Mouse (Mus musculus): Measurements from ENCODE around the gene Slc9a7. TPM values are rescaled to one million over a fixed set of nuclear protein-coding genes. Genes with fewer than 3 reads are reported as not detected.
A peak's percentile ranks its signal among the peaks of the same experiment; 100 is the strongest.

The Slc9a7 gene
- polyA plus RNA-seq, 1 experiment from 2014 or later: 1.6 TPM

DNA sequence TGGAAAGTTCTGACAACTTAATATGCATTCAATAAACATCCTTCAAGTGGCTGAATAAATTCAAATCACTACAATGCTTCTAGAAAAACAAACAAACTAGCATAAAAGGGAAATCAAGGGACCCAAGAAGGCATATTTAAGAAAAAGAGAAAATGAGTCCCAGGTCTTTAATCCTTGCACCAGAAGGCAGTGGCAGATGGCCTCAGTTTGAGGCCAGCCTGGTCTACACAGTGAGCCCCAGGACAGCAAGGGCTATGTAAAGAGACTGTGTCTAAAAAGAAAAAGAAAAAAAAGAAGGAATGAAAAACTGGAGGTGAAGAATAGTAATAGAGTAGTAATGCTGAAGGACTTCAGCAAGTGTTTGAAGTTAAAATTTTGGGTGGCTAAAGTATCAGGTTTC, 162.7 kb downstream of the Slc9a7 start:
- H3K4me1 ChIP-seq: no peaks in the 10 kb centered on the region
- no peak overlapping the region for H3K9ac ChIP-seq
- H3K27ac ChIP-seq: no peak overlapping the region
- H3K36me3 ChIP-seq: no peaks in the 10 kb centered on the region
- no peaks in the 10 kb centered on the region for H3K27me3 ChIP-seq
- H3K9me3 ChIP-seq: no peaks in the 10 kb centered on the region
- no peak overlapping the region for H3K4me2 ChIP-seq
- ATAC-seq (ENCODE audit: borderline replicate concordance, extremely low read depth, low FRiP score, low TSS enrichment): no peak
- H3K4me3 ChIP-seq: no peak overlapping the region

DNA sequence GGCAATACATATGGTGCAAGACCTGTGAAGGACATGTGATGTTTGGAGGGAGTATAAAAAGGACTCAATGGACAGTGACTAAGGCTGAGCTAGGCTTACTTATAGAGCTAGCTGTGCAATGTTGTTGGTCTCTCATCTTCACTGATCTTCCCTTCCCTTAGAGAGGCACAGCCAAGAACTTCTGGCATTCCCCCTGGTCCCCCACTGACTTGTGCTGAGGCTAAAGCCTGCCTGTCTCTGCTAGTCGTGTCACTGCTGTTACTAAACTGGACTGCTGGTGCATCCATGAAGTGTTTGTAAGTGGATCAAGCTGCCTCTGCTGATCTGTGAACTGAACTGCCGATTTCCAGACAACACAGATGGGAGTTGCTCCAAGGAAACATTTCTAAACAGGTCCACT, 166.1 kb downstream of the Slc9a7 start:
- no peak overlapping the region for H3K4me3 ChIP-seq
- H3K9me3 ChIP-seq: no peaks in the 10 kb centered on the region
- ATAC-seq (ENCODE audit: borderline replicate concordance, extremely low read depth, low FRiP score, low TSS enrichment): no peak
- no peaks in the 10 kb centered on the region for H3K27me3 ChIP-seq
- no peak overlapping the region for H3K4me2 ChIP-seq
- WGBS: 64% methylated on average over 2 of the region's 2 CpGs
- no peak overlapping the region for H3K27ac ChIP-seq
- no peaks in the 10 kb centered on the region for H3K36me3 ChIP-seq
- no peak overlapping the region for H3K9ac ChIP-seq
- H3K4me1 ChIP-seq: no peaks in the 10 kb centered on the region

DNA sequence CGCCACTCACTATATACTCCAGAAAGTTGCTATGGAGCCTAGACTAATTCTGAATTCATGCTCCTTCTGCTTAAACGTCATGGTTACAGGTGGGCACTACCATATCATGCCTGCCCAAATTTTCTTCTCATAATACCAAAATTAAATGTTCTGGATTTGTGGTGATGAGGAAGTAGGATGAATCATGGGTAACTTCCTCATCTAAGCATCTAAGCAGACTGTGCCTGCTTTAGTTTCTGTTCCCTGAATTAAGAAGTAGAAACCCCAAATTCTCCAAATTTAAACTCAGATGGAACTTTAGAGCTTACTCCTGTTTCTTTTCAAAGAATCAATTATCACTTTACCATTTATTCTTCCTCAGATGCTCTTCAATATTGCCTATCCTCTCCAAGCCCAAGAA, 173.9 kb downstream of the Slc9a7 start:
- Histone ChIP-seq H3K4me3 (no peak overlapping the region), H3K9ac (no peak overlapping the region), H3K4me2 (no peak overlapping the region), H3K27ac (no peak overlapping the region), H3K27me3 (no peaks in the 10 kb centered on the region), H3K4me1 (no peaks in the 10 kb centered on the region), H3K36me3 (no peaks in the 10 kb centered on the region), H3K9me3 (no peaks in the 10 kb centered on the region)
- ATAC-seq (ENCODE audit: borderline replicate concordance, extremely low read depth, low FRiP score, low TSS enrichment): no peak
- WGBS: 62% methylated on average over 2 of the region's 2 CpGs

DNA sequence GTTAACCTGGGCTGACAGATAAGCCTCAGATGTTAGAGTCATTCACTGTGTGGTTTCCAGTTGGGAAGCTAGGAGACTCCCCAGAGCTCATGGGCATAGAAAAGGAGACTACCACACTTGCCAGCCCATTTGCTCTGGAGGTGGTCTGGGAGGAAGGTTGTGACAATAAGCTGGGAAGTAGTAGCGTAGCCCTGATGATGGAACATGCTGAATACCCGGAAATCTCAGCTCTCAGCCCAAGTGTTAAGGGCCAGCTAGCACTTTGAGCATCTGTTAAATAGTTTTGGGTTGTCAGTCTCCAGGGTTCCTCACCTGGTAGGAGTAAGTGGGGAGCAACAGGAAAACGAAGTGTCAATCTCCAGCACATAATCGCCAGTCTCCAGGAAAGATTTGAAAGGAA, 221.4 kb downstream of the Slc9a7 start:
- WGBS: 43% methylated on average over 4 of the region's 4 CpGs

DNA sequence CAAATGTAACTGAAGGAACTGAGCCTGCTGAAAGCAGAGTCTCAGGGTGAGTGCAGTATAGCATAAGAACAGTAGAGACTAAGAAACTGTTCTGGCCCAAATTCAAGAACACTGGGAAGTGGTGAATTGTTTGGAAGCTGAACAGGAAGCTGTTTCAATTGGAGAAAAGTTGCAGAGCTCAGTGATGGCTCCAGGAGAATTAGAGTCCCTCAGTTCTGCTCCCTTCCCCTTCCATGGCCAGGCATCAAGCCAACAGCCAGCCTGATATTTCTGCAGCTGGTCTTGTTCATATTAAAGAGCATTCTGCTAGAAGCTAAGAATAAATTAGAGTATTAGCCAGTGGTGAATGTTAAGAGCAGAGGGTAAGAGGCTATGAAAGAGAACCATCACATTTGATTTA, 225.0 kb downstream of the Slc9a7 start:
- ATAC-seq (ENCODE audit: borderline replicate concordance, extremely low read depth, low FRiP score, low TSS enrichment): no peak
- no peak overlapping the region for H3K27ac ChIP-seq

More for the DNA sequence above, 221.4 kb downstream of the Slc9a7 start:
- no peaks in the 10 kb centered on the region for H3K27me3 ChIP-seq
- H3K9me3 ChIP-seq: no peaks in the 10 kb centered on the region
- no peak overlapping the region for H3K4me3 ChIP-seq
- H3K4me2 ChIP-seq: no peak overlapping the region
- no peaks in the 10 kb centered on the region for H3K36me3 ChIP-seq
- ATAC-seq (ENCODE audit: borderline replicate concordance, extremely low read depth, low FRiP score, low TSS enrichment): no peak
- H3K4me1 ChIP-seq: no peaks in the 10 kb centered on the region
- H3K9ac ChIP-seq: no peak overlapping the region
- no peak overlapping the region for H3K27ac ChIP-seq

DNA sequence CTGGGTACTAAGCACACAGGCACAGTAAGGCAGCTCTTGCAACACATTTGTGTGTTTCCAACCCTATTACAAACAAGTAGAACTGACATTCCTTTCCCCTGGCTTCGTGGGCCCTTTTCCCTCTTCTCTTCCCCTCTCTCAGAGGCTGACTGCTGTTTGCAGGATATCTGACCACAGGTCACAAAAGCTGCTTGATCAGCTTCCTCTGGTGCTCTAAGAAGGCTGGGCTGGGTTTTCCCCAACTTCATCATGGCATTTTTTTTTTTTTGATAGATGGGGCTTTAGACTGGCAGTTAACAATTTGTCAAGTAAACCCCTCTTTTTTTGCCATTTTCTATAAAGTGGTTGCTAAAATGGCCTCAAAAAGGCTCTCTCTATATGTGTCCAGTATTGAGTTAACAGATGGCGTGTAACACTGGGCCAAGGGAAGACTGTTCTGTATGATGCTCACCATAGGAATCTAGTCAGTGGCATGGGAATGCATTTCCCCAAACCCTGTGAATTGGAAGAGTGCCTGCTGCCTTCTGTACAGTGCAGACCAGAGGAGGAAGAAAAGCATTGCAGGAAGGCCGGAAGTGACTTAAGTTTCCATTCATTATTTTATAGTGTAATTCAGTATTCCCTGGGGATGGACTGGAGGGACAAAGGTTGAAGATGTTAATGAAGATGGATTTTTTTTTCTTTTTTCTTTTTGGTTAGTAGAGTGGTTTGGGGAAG, 229.7 kb downstream of the Slc9a7 start:
- H3K36me3 ChIP-seq: no peaks in the 10 kb centered on the region
- H3K9me3 ChIP-seq: no peaks in the 10 kb centered on the region
- H3K4me1 ChIP-seq: no peaks in the 10 kb centered on the region
- H3K27me3 ChIP-seq: peaks cover 7% of the 10 kb centered on the region
- no peak overlapping the region for H3K4me3 ChIP-seq
- WGBS: 50% methylated on average over 3 of the region's 3 CpGs
- no peak for ATAC-seq (ENCODE audit: borderline replicate concordance, extremely low read depth, low FRiP score, low TSS enrichment)
- no peak overlapping the region for H3K9ac ChIP-seq
- H3K4me2 ChIP-seq: 0 out of 2 replicates have a peak overlapping the region, but pooled peaks have one; percentile 78
- no peak overlapping the region for H3K27ac ChIP-seq

More for the DNA sequence above, 225.0 kb downstream of the Slc9a7 start:
- Histone ChIP-seq H3K36me3 (no peaks in the 10 kb centered on the region), H3K4me2 (no peak overlapping the region), H3K4me1 (no peaks in the 10 kb centered on the region), H3K9ac (no peak overlapping the region), H3K4me3 (no peak overlapping the region), H3K9me3 (no peaks in the 10 kb centered on the region), H3K27me3 (no peaks in the 10 kb centered on the region)

DNA sequence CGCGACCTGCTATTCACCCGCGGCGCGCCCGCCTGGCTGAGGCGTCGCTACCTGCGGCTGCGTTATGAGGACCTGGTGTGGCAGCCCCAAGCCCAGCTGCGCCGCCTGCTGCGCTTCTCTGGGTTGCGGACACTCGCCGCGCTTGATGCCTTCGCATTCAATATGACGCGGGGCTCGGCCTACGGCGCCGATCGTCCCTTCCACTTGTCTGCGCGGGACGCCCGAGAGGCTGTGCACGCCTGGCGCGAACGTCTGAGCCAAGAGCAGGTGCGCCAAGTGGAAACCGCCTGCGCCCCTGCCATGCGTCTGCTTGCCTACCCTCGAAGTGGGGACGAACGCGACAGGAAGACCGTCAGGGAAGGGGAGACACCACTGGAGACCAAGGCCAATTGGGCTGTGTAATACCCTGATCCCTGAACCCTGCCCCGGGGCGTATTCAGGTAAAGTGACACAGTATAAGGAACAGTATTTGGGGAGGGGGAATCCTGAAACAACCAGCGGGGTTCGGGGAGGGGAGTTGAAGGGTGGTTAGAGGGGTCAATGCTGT, 230.8 kb downstream of the Slc9a7 start:
- H3K4me1 ChIP-seq: no peaks in the 10 kb centered on the region
- peak overlapping the region; percentile 78 for H3K4me2 ChIP-seq
- H3K27me3 ChIP-seq: peaks cover 7% of the 10 kb centered on the region
- peak overlapping the region; percentile 48 for H3K4me3 ChIP-seq
- no peaks in the 10 kb centered on the region for H3K9me3 ChIP-seq
- WGBS: 19% methylated on average over 47 of the region's 47 CpGs
- peak overlapping the region; percentile 16; the same call in 1 of the 2 replicates for H3K9ac ChIP-seq
- ATAC-seq (ENCODE audit: borderline replicate concordance, extremely low read depth, low FRiP score, low TSS enrichment): no peak
- no peaks in the 10 kb centered on the region for H3K36me3 ChIP-seq
- no peak overlapping the region for H3K27ac ChIP-seq

DNA sequence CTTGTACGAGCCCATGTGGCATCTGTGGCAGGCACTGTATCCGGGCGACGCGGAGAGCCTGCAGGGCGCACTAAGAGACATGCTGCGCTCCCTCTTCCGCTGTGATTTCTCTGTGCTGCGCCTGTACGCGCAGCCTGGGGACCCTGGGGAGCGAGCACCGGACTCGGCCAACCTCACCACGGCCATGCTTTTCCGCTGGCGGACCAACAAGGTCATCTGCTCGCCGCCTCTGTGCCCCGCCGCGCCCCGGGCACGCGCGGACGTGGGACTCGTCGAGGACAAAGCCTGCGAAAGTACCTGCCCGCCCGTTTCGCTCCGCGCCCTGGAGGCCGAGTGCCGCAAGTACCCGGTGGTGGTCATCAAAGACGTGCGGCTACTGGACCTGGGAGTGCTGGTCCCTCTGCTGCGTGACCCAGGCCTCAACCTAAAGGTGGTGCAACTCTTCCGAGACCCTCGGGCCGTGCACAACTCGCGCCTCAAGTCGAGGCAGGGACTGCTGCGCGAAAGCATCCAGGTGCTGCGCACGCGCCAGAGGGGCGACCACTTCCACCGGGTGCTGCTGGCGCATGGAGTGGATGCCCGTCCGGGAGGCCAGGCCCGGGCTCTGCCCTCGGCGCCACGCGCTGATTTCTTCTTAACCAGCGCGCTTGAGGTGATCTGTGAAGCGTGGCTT, 231.4 kb downstream of the Slc9a7 start:
- peak overlapping the region; percentile 78 for H3K4me2 ChIP-seq

DNA sequence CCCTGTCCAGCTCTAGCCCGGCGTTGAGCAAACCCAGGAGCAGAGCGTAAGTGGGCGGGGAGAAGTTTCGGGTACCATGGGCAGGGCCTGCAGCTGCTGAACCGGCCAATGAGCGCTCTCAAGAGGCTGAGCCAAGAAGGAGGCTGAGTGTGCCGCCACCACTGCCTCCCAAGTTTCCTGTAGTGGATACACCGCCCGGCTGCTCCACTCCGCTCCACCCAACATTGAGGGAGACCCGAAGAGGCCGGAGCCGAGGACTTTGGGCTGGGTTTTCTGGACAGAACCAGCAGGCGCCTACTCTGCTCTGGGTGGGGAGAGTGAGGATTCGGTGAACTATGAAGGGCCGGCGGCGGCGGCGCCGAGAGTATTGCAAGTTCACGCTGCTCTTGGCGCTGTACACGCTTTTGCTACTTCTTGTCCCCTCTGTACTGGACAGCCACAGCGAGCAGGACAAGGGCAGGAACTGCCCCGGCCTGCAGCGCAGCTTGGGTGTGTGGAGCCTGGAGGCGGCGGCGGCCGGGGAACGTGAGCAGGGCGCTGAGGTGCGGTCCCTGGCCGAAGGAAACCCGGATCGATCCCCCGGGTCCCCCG, 232.1 kb downstream of the Slc9a7 start, which contains the start of gene Chst7:
Gene Chst7, plus strand, starts transcription at position 180 of the 591 bp plus-strand sequence.
- Histone ChIP-seq H3K4me2 (peak within 1 kb of the TSS; percentile 78), H3K4me1 (no peaks in the 10 kb centered on the region), H3K27ac (0 out of 2 replicates have a peak within 1 kb of the TSS, but pooled peaks have one; percentile 37), H3K27me3 (peaks cover 7% of the 10 kb centered on the region), H3K4me3 (peak within 1 kb of the TSS; percentile 48), H3K9me3 (no peaks in the 10 kb centered on the region), H3K9ac (peak within 1 kb of the TSS; percentile 41), H3K36me3 (no peaks in the 10 kb centered on the region)
- ATAC-seq (ENCODE audit: borderline replicate concordance, extremely low read depth, low FRiP score, low TSS enrichment): peak; percentile 96
- 21% methylated on average over 38 of the region's 40 CpGs for WGBS

More for the DNA sequence above, 231.4 kb downstream of the Slc9a7 start:
- peak overlapping the region; percentile 41; the same call in 1 of the 2 replicates for H3K9ac ChIP-seq
- H3K4me3 ChIP-seq: peak overlapping the region; percentile 48
- H3K36me3 ChIP-seq: no peaks in the 10 kb centered on the region
- H3K4me1 ChIP-seq: no peaks in the 10 kb centered on the region
- H3K9me3 ChIP-seq: no peaks in the 10 kb centered on the region
- no peak overlapping the region for H3K27ac ChIP-seq
- ATAC-seq (ENCODE audit: borderline replicate concordance, extremely low read depth, low FRiP score, low TSS enrichment): peak; percentile 32
- WGBS: 15% methylated on average over 65 of the region's 65 CpGs
- peaks cover 7% of the 10 kb centered on the region for H3K27me3 ChIP-seq

Other genes with a start within 250 kb of the Slc9a7 start
- gene Chst7, start 232.2 kb downstream of the Slc9a7 start, polyA plus RNA-seq (2015; fragmentation: Nextera tagmentation; extraction: Ambion mirVana): 6.7 and 6.9 TPM in 2 replicates
- 21.0 and 23.1 TPM in 2 replicates for gene Rp2, start 72.7 kb upstream of the Slc9a7 start, polyA plus RNA-seq (2015; fragmentation: Nextera tagmentation; extraction: Ambion mirVana)
- 11.0 and 12.0 TPM in 2 replicates for gene Jade3, start 133.9 kb upstream of the Slc9a7 start, polyA plus RNA-seq (2015; fragmentation: Nextera tagmentation; extraction: Ambion mirVana)